Comparison of ENCODE assay signal across 10 mouse cellular contexts in genomic region chr8:104403596-104403995, GRCm38 (mm10). TPM values are rescaled to one million over a fixed set of nuclear protein-coding genes. Genes with fewer than 3 reads are reported as not detected.
DNase-seq lines count a peak whose midpoint lies in the region; ATAC-seq and TF ChIP-seq lines count a peak whose summit lies in the region.
"Had no signal": no experiment of that assay in that cellular context is flagged by ENCODE, and none has a peak within 500 bp of the region (broad histone marks: within the 10 kb centered on the region; RNA-seq: fewer than 3 reads in every experiment).

No protein-coding gene starts in this region.

- H3K4me3 ChIP-seq in intestine, embryonic 14.5 days (ENCODE audit: low read depth, low read length): no peak overlapping the region
- H3K4me3 ChIP-seq in intestine, embryonic 15.5 days (replicated peaks): no peak overlapping the region
- no peak overlapping the region for H3K4me3 ChIP-seq in testis, adult 2 months (ENCODE audit: control insufficient read depth, low read depth, low read length)
- H3K4me3 ChIP-seq in bone marrow macrophage, adult 2 months (ENCODE audit: insufficient read depth, low read length): no peak overlapping the region
- no peak overlapping the region for H3K4me3 ChIP-seq in stomach, postnatal 0 days (ENCODE audit: low read depth, low read length)
- H3K4me3 ChIP-seq: megakaryocyte, embryonic 14.5 days had no signal

- 0 out of 2 replicates have a peak, but pooled peaks have one; percentile 10 for ATAC-seq in intestine, embryonic 14.5 days (replicated peaks; ENCODE audit: low FRiP score, low TSS enrichment, low read depth)
- ATAC-seq in intestine, embryonic 15.5 days: no peak
- ATAC-seq in stomach, postnatal 0 days (ENCODE audit: low FRiP score, low TSS enrichment): no peak

- no peaks in the 10 kb centered on the region for H3K9me3 ChIP-seq in intestine, embryonic 14.5 days (ENCODE audit: control insufficient read depth, low read length)
- no peaks in the 10 kb centered on the region for H3K9me3 ChIP-seq in intestine, embryonic 15.5 days
- no peaks in the 10 kb centered on the region for H3K9me3 ChIP-seq in stomach, postnatal 0 days (ENCODE audit: control insufficient read depth, low read length)

- H3K27ac ChIP-seq in intestine, embryonic 14.5 days (ENCODE audit: low read depth): no peak overlapping the region
- H3K27ac ChIP-seq in intestine, embryonic 15.5 days: no peak overlapping the region
- no peak overlapping the region for H3K27ac ChIP-seq in testis, adult 2 months (ENCODE audit: control insufficient read depth, insufficient read depth, low read depth, low read length)
- H3K27ac ChIP-seq in bone marrow macrophage, adult 2 months (ENCODE audit: insufficient read depth, low read depth, low read length): no peak overlapping the region
- no peak overlapping the region for H3K27ac ChIP-seq in stomach, postnatal 0 days (replicated peaks)

- TF ChIP-seq CTCF in testis, adult 2 months (IDR thresholded peaks at IDR 0.05; ENCODE audit: control insufficient read depth, insufficient read depth, insufficient replicate concordance, low read depth, low read length): peak; percentile 52; the same call in 1 of the 2 replicates
- peak; percentile 62 for TF ChIP-seq CTCF in bone marrow macrophage, adult 2 months (IDR thresholded peaks at IDR 0.05; ENCODE audit: low read depth, low read length)
- peak; percentile 75 for TF ChIP-seq CTCF in stomach, postnatal 0 days (IDR thresholded peaks at IDR 0.05; ENCODE audit: low read depth)

- no peaks in the 10 kb centered on the region for H3K27me3 ChIP-seq in intestine, embryonic 14.5 days (replicated peaks; ENCODE audit: control insufficient read depth, insufficient read depth, low read length)
- H3K27me3 ChIP-seq in intestine, embryonic 15.5 days (replicated peaks): no peaks in the 10 kb centered on the region
- no peaks in the 10 kb centered on the region for H3K27me3 ChIP-seq in testis, adult 2 months (ENCODE audit: control insufficient read depth, insufficient read depth, low read length)
- no peaks in the 10 kb centered on the region for H3K27me3 ChIP-seq in stomach, postnatal 0 days (ENCODE audit: control insufficient read depth, insufficient read depth, low read length)

- no peak for DNase-seq in intestine, embryonic 14.5 days (ENCODE audit: low spot score)
- no peak for DNase-seq in testis, postnatal 14 days (ENCODE audit: low spot score)
- DNase-seq in stomach, postnatal 0 days (ENCODE audit: low spot score): no peak
- no peak for DNase-seq in embryo, embryonic 10 days (ENCODE audit: low spot score)
- no peak for DNase-seq in ovary, postnatal 10 days (ENCODE audit: low spot score)
- DNase-seq: spleen, adult 18-20 months had no signal

- no peaks in the 10 kb centered on the region for H3K36me3 ChIP-seq in intestine, embryonic 14.5 days (ENCODE audit: control insufficient read depth, insufficient read depth, low read length)
- no peaks in the 10 kb centered on the region for H3K36me3 ChIP-seq in intestine, embryonic 15.5 days
- H3K36me3 ChIP-seq in testis, adult 2 months (ENCODE audit: control insufficient read depth, insufficient read depth, low read length): no peaks in the 10 kb centered on the region
- no peaks in the 10 kb centered on the region for H3K36me3 ChIP-seq in stomach, postnatal 0 days (ENCODE audit: control insufficient read depth, insufficient read depth, low read length)

- no peak overlapping the region for H3K4me2 ChIP-seq in intestine, embryonic 14.5 days (ENCODE audit: low read length)
- no peak overlapping the region for H3K4me2 ChIP-seq in intestine, embryonic 15.5 days (replicated peaks)
- no peak overlapping the region for H3K4me2 ChIP-seq in stomach, postnatal 0 days (replicated peaks; ENCODE audit: low read depth)

- H3K9ac ChIP-seq in intestine, embryonic 14.5 days (ENCODE audit: low read length): no peak overlapping the region
- no peak overlapping the region for H3K9ac ChIP-seq in intestine, embryonic 15.5 days
- H3K9ac ChIP-seq in stomach, postnatal 0 days (ENCODE audit: low read length): no peak overlapping the region

- TF ChIP-seq POLR2A in testis, adult 2 months (IDR thresholded peaks at IDR 0.05; ENCODE audit: control insufficient read depth, low read depth, low read length): no peak
- TF ChIP-seq POLR2A in bone marrow macrophage, adult 2 months (IDR thresholded peaks at IDR 0.05; ENCODE audit: borderline replicate concordance, low read depth, low read length): no peak

- WGBS in intestine, embryonic 14.5 days: 71% methylated on average over 3 of the region's 3 CpGs
- WGBS in intestine, embryonic 15.5 days: 80% methylated on average over 3 of the region's 3 CpGs
- WGBS in stomach, postnatal 0 days: 70% methylated on average over 3 of the region's 3 CpGs

- TF ChIP-seq EP300 in stomach, postnatal 0 days (optimal IDR thresholded peaks at IDR 0.05): no peak

- H3K4me1 ChIP-seq in intestine, embryonic 14.5 days (replicated peaks; ENCODE audit: control insufficient read depth, insufficient read depth, low read length): 0 out of 2 replicates have a peak, but pooled peaks cover 2% of the 10 kb centered on the region
- peaks cover 3% of the 10 kb centered on the region; the same call in 1 of the 2 replicates for H3K4me1 ChIP-seq in intestine, embryonic 15.5 days (replicated peaks)
- peaks cover under 1% of the 10 kb centered on the region; the same call in 1 of the 2 replicates for H3K4me1 ChIP-seq in testis, adult 2 months (ENCODE audit: control insufficient read depth, insufficient read depth, low read length)
- no peaks in the 10 kb centered on the region for H3K4me1 ChIP-seq in bone marrow macrophage, adult 2 months (ENCODE audit: control insufficient read depth, insufficient read depth, low read length)
- no peaks in the 10 kb centered on the region for H3K4me1 ChIP-seq in stomach, postnatal 0 days (replicated peaks; ENCODE audit: control insufficient read depth, insufficient read depth)

RNA-seq across cellular contexts. Expression of gene Cmtm4, which starts 8.0 kb away (rescaled TPM):
- polyA plus RNA-seq in intestine, embryonic 14.5 days (2014; fragmentation: Nextera tagmentation; extraction: Ambion mirVana): 7.0 and 7.5 TPM in 2 replicates
- 6.3 and 6.9 TPM in 2 replicates for polyA plus RNA-seq in intestine, embryonic 15.5 days (2015; fragmentation: Nextera tagmentation; extraction: Ambion mirVana)
- 2.0 and 2.2 TPM in 2 replicates for polyA plus RNA-seq in testis, adult 2 months (2012; rRNA removed)
- polyA plus RNA-seq in bone marrow macrophage, adult 2 months (2012; ENCODE audit: insufficient read depth, insufficient read length, missing spikeins): 12.2 and 12.3 TPM in 2 replicates
- 4.6 and 4.8 TPM in 2 replicates for polyA plus RNA-seq in stomach, postnatal 0 days (2015; fragmentation: Nextera tagmentation; extraction: Ambion mirVana)

RNA-seq across cellular contexts. Expression of gene Dync1li2, which starts 39.3 kb away (rescaled TPM):
- polyA plus RNA-seq in intestine, embryonic 14.5 days (2014; fragmentation: Nextera tagmentation; extraction: Ambion mirVana): 46.1 and 55.3 TPM in 2 replicates
- polyA plus RNA-seq in intestine, embryonic 15.5 days (2015; fragmentation: Nextera tagmentation; extraction: Ambion mirVana): 46.0 and 46.1 TPM in 2 replicates
- polyA plus RNA-seq in testis, adult 2 months (2012; rRNA removed): 61.1 and 64.6 TPM in 2 replicates
- polyA plus RNA-seq in bone marrow macrophage, adult 2 months (2012; ENCODE audit: insufficient read depth, insufficient read length, missing spikeins): 60.7 and 65.3 TPM in 2 replicates
- 31.9 and 33.0 TPM in 2 replicates for polyA plus RNA-seq in stomach, postnatal 0 days (2015; fragmentation: Nextera tagmentation; extraction: Ambion mirVana)
